Comparison of ENCODE assay signal across 15 mouse cellular contexts in genomic region chr7:113986406-113987134, GRCm38 (mm10).
DNase-seq lines count a peak whose midpoint lies in the region; ATAC-seq lines count a peak whose summit lies in the region.
"Had no signal": no experiment of that assay in that cellular context is flagged by ENCODE, and none has a peak within 500 bp of the region (broad histone marks: within the 10 kb centered on the region; RNA-seq: fewer than 3 reads in every experiment).

No protein-coding gene starts in this region.

- ATAC-seq in hindbrain, embryonic 14.5 days (ENCODE audit: low FRiP score), result no peak
- ATAC-seq in hindbrain, embryonic 11.5 days (ENCODE audit: low FRiP score), result no peak
- no peak for ATAC-seq in activated CD4-positive, CD25-positive, alpha-beta regulatory T cell, adult 4 months
- ATAC-seq: intestine, postnatal 0 days had no signal

- no peak overlapping the region for H3K9ac ChIP-seq in hindbrain, embryonic 14.5 days
- H3K9ac ChIP-seq in hindbrain, embryonic 11.5 days (ENCODE audit: low read depth, low read length), result no peak overlapping the region
- H3K9ac ChIP-seq: embryonic facial prominence, embryonic 15.5 days; heart, embryonic 13.5 days; liver, embryonic 13.5 days had no signal

- no peak overlapping the region for H3K4me3 ChIP-seq in hindbrain, embryonic 14.5 days (replicated peaks; ENCODE audit: low read length)
- no peak overlapping the region for H3K4me3 ChIP-seq in hindbrain, embryonic 11.5 days (ENCODE audit: low read depth, low read length)
- H3K4me3 ChIP-seq: embryonic facial prominence, embryonic 15.5 days; heart, embryonic 13.5 days; liver, embryonic 13.5 days; myocyte had no signal

- no peaks in the 10 kb centered on the region for H3K9me3 ChIP-seq in hindbrain, embryonic 14.5 days (ENCODE audit: control insufficient read depth, low read length)
- H3K9me3 ChIP-seq in hindbrain, embryonic 11.5 days (ENCODE audit: control insufficient read depth, low read length), result no peaks in the 10 kb centered on the region; the same call in 1 of the 2 replicates
- H3K9me3 ChIP-seq: embryonic facial prominence, embryonic 15.5 days; liver, embryonic 13.5 days had no signal

- DNase-seq in adrenal gland, postnatal 10 days, result peak; percentile 41
- DNase-seq in adrenal gland, adult 8-10 months, result no peak
- peak; percentile 30 for DNase-seq in hindbrain, embryonic 14.5 days (ENCODE audit: low spot score)
- no peak for DNase-seq in hindbrain, embryonic 11.5 days (ENCODE audit: low spot score)
- peak; percentile 27 to 41 for DNase-seq in right cerebral cortex, postnatal 10 days (ENCODE audit: low spot score in 2 of 2)
- no peak for DNase-seq in right cerebral cortex, postnatal 14 days
- DNase-seq in kidney, adult 18-20 months, result no peak
- DNase-seq: liver, embryonic 13.5 days; thymus, adult 2 months had no signal

- WGBS in hindbrain, embryonic 14.5 days, result 65% methylated on average over 10 of the region's 10 CpGs
- WGBS in hindbrain, embryonic 11.5 days, result 79% methylated on average over 10 of the region's 10 CpGs

- H3K4me1 ChIP-seq in hindbrain, embryonic 14.5 days (replicated peaks; ENCODE audit: control insufficient read depth, insufficient read depth, low read length), result 0 out of 2 replicates have a peak, but pooled peaks cover 3% of the 10 kb centered on the region
- no peaks in the 10 kb centered on the region for H3K4me1 ChIP-seq in hindbrain, embryonic 11.5 days (replicated peaks; ENCODE audit: control insufficient read depth, insufficient read depth, low read length)
- H3K4me1 ChIP-seq: embryonic facial prominence, embryonic 15.5 days; heart, embryonic 13.5 days; liver, embryonic 13.5 days had no signal

- H3K27ac ChIP-seq in hindbrain, embryonic 14.5 days, result no peak overlapping the region
- no peak overlapping the region for H3K27ac ChIP-seq in hindbrain, embryonic 11.5 days (ENCODE audit: low read depth, low read length)
- H3K27ac ChIP-seq: embryonic facial prominence, embryonic 15.5 days; heart, embryonic 13.5 days; liver, embryonic 13.5 days had no signal

- H3K27me3 ChIP-seq in hindbrain, embryonic 14.5 days (ENCODE audit: control insufficient read depth, insufficient read depth, low read length), result no peaks in the 10 kb centered on the region
- H3K27me3 ChIP-seq in hindbrain, embryonic 11.5 days (ENCODE audit: control insufficient read depth, insufficient read depth, low read length), result no peaks in the 10 kb centered on the region
- H3K27me3 ChIP-seq: embryonic facial prominence, embryonic 15.5 days; heart, embryonic 13.5 days; liver, embryonic 13.5 days had no signal

- H3K4me2 ChIP-seq in hindbrain, embryonic 14.5 days (replicated peaks), result no peak overlapping the region
- no peak overlapping the region for H3K4me2 ChIP-seq in hindbrain, embryonic 11.5 days (replicated peaks; ENCODE audit: low read depth, low read length)
- H3K4me2 ChIP-seq: embryonic facial prominence, embryonic 15.5 days; heart, embryonic 13.5 days; liver, embryonic 13.5 days had no signal

- H3K36me3 ChIP-seq in hindbrain, embryonic 14.5 days (replicated peaks; ENCODE audit: control insufficient read depth, insufficient read depth), result no peaks in the 10 kb centered on the region
- H3K36me3 ChIP-seq in hindbrain, embryonic 11.5 days (ENCODE audit: control insufficient read depth, insufficient read depth, low read length), result no peaks in the 10 kb centered on the region
- H3K36me3 ChIP-seq: embryonic facial prominence, embryonic 15.5 days; G1E; liver, embryonic 13.5 days had no signal

Comparison
In these comparisons a context has a peak if more than half of its experiments do, and no peak if none do; other contexts are left out.
1. DNase-seq: peak in adrenal gland, postnatal 10 days (single experiment), hindbrain, embryonic 14.5 days (single experiment) and right cerebral cortex, postnatal 10 days (2 of 2); none in adrenal gland, adult 8-10 months (single experiment), hindbrain, embryonic 11.5 days (single experiment), right cerebral cortex, postnatal 14 days (single experiment) and kidney, adult 18-20 months (single experiment).